Mouse (Mus musculus) testis, adult 2 months (tissue): ENCODE measurements at regions not wholly inside any gene's neighbourhood (a gene's known extent, or its start where the extent isn't known, plus 50 kb on each side); places are given as distances from the start of the nearest gene placed in this dataset.
"Not testable (repeated sequence)": the region's sequence is repeated elsewhere in the genome, so short reads cannot be mapped to it uniquely, and the experiment has no call there.

Source experiments
- CTCF ChIP-seq: fragments of 200-500 bp; IDR thresholded peaks from 2 replicates; pipeline ENCODE4 v1.5.1; 2012; ENCODE audit warnings: low read depth, mild to moderate bottlenecking, inconsistent platforms, low read length, moderate library complexity; ENCODE audit not compliant: control insufficient read depth, insufficient read depth, insufficient replicate concordance
- POLR2A ChIP-seq: fragments of 200-500 bp; IDR thresholded peaks from 2 replicates; pipeline ENCODE4 v1.6.1; 2012; ENCODE audit warnings: low read depth, mild to moderate bottlenecking, inconsistent platforms, low read length, moderate library complexity; ENCODE audit not compliant: control insufficient read depth

DNA sequence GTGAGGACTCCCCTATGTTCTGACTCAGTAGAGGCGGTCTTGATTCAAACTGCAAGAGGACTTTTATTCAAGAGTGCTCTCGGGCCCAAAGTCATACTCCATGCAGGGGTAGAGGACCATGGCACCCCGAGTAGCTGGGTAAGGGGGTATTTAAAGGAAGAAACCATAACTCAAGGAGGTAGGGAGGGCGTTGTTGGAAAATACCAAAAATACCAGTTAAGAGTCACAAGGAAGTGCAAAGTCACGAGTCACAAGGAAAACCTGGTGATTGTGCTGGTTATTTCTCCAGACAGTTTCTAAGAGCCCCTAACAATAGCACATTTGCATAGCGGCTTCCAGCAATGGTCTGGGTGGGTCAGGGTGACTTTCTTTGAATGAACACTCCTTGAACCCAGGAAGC, 370.4 kb downstream of the Plekhb2 start:
- not testable (repeated sequence) for TF ChIP-seq POLR2A, CTCF
